Mouse (Mus musculus) hindbrain, embryonic 12.5 days (tissue): Measurements from ENCODE around the gene Acap2. TPM values are rescaled to one million over a fixed set of nuclear protein-coding genes. Genes with fewer than 3 reads are reported as not detected.
A peak's percentile ranks its signal among the peaks of the same experiment; 100 is the strongest.

Experiments used
- ATAC-seq: fragments of 200-750 bp; cut with Nextera tagmentation; 2 replicates; pipeline ENCODE4 v1.8.0; 2017; ENCODE audit warnings: moderate TSS enrichment; ENCODE audit not compliant: low FRiP score
- H3K27ac ChIP-seq: fragments of 300-500 bp; sonication (generic); 2 replicates; pipeline ENCODE4 v1.5.1; 2016; ENCODE audit warnings: mild to moderate bottlenecking
- H3K27me3 ChIP-seq: fragments of 300-500 bp; sonication (generic); 2 replicates; pipeline ENCODE4 v1.6.1; 2016; ENCODE audit warnings: mild to moderate bottlenecking
- H3K36me3 ChIP-seq: fragments of 300-500 bp; sonication (generic); 2 replicates; pipeline ENCODE4 v1.6.1; 2016; ENCODE audit warnings: mild to moderate bottlenecking
- H3K4me1 ChIP-seq: fragments of 300-500 bp; sonication (generic); 2 replicates; pipeline ENCODE4 v1.6.1; 2016
- H3K4me2 ChIP-seq: fragments of 300-500 bp; sonication (generic); replicated peaks from 2 replicates; pipeline ENCODE4 v1.6.1; 2016; ENCODE audit warnings: mild to moderate bottlenecking
- H3K4me3 ChIP-seq: fragments of 300-500 bp; sonication (generic); 2 replicates; pipeline ENCODE4 v1.5.1; 2016; ENCODE audit warnings: mild to moderate bottlenecking
- H3K9ac ChIP-seq: fragments of 300-500 bp; sonication (generic); 2 replicates; pipeline ENCODE4 v1.6.1; 2016; ENCODE audit warnings: mild to moderate bottlenecking, moderate library complexity
- H3K9me3 ChIP-seq: fragments of 300-500 bp; sonication (generic); replicated peaks from 2 replicates; pipeline ENCODE4 v1.6.1; 2016; ENCODE audit warnings: mild to moderate bottlenecking
- WGBS: fragments of 180-500 bp; shearing (Covaris S2); methylation state at CpG from one replicate; pipeline ENCODE4 v1.1.7; 2016; 5-methylcytosine and 5-hydroxymethylcytosine counted together
- polyA plus RNA-seq: library from polyadenylated mRNA; unstranded; fragments of >200 nt; fragmentation: Nextera tagmentation; extraction: Ambion mirVana; gene quantifications from 2 replicates; pipeline ENCODE4 v1.2.1, GENCODE M21; 2016

Gene Acap2
- polyA plus RNA-seq, 1 experiment from 2014 or later, result 23.3 TPM

DNA sequence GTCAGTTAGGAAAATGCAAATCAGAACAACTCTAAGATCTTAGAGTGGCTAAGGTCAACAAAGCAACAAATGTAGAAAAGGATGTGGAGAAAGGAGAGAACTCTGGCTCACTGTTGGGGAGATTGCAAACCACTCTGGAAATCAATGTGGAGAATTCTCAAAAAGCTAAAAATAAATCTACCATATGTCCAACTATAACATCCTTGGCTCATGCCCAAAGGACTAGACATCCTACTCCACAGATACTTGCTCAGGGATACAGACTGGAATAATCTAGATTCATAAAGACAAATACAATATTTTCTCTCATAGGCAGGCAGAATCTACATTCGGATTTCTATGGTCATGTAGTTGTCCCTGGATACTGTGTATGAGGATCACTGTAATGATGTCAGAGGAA is 3.2 kb upstream of the Acap2 start:
- Histone ChIP-seq H3K4me3 (no peak overlapping the region), H3K9me3 (no peaks in the 10 kb centered on the region), H3K27ac (no peak overlapping the region), H3K9ac (no peak overlapping the region), H3K27me3 (no peaks in the 10 kb centered on the region), H3K4me2 (no peak overlapping the region), H3K4me1 (peaks cover 13% of the 10 kb centered on the region), H3K36me3 (no peaks in the 10 kb centered on the region)
- no peak for ATAC-seq
- 79% methylated on average over 1 of the region's 1 CpGs for WGBS

- H3K27ac ChIP-seq, result peak overlapping the region; percentile 95; the same call in 1 of the 2 replicates
- H3K36me3 ChIP-seq, result no peaks in the 10 kb centered on the region
- 82% methylated on average over 2 of the region's 2 CpGs for WGBS
- peak overlapping the region; percentile 81 for H3K4me2 ChIP-seq
- H3K4me3 ChIP-seq, result no peak overlapping the region
- 0 out of 2 replicates have a peak overlapping the region, but pooled peaks have one; percentile 44 for H3K9ac ChIP-seq
- no peak for ATAC-seq
- no peaks in the 10 kb centered on the region for H3K9me3 ChIP-seq
- H3K27me3 ChIP-seq, result no peaks in the 10 kb centered on the region
- peaks cover 20% of the 10 kb centered on the region for H3K4me1 ChIP-seq
Observed at GRCm38 (mm10) chr16:31201704-31202103, 659 bp upstream of the Acap2 start.

GRCm38 (mm10) chr16:31199926-31200789 is 887 bp downstream of the Acap2 start:
- WGBS, result under 1% methylated on average over 51 of the region's 56 CpGs
- peak; percentile 61 for ATAC-seq
- H3K9ac ChIP-seq, result peak overlapping the region; percentile 93
- peaks cover 20% of the 10 kb centered on the region for H3K4me1 ChIP-seq
- H3K36me3 ChIP-seq, result no peaks in the 10 kb centered on the region
- H3K4me2 ChIP-seq, result peak overlapping the region; percentile 81
- H3K27ac ChIP-seq, result peak overlapping the region; percentile 95
- H3K27me3 ChIP-seq, result no peaks in the 10 kb centered on the region
- peak overlapping the region; percentile 85 for H3K4me3 ChIP-seq
- no peaks in the 10 kb centered on the region for H3K9me3 ChIP-seq

DNA sequence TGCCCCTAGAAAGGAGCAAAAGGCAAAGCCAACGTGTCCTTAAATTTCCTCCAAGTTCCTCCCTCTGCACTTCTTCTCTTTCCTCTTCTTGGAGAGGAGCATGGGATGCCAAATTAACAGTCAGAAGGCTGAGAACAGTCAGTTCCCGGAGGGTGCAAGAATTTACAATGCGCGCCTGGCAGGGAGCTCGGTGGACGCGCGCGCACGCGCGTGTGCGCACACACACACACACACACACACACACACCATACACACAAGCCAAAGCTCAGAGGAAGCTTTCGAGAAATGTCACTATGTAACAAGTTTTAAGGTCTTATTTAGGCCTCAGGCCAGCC is 1.5 kb downstream of the Acap2 start:
- Histone ChIP-seq H3K4me3 (peak overlapping the region; percentile 85), H3K4me2 (peak overlapping the region; percentile 81), H3K4me1 (peaks cover 20% of the 10 kb centered on the region), H3K36me3 (no peaks in the 10 kb centered on the region), H3K9me3 (no peaks in the 10 kb centered on the region), H3K27ac (0 out of 2 replicates have a peak overlapping the region, but pooled peaks have one; percentile 95), H3K9ac (peak overlapping the region; percentile 93), H3K27me3 (no peaks in the 10 kb centered on the region)
- WGBS, result 6% methylated on average over 14 of the region's 14 CpGs
- ATAC-seq, result no peak

- Histone ChIP-seq H3K9me3 (no peaks in the 10 kb centered on the region), H3K27ac (no peak overlapping the region), H3K36me3 (no peaks in the 10 kb centered on the region), H3K4me3 (no peak overlapping the region), H3K4me1 (peaks cover 25% of the 10 kb centered on the region), H3K27me3 (no peaks in the 10 kb centered on the region), H3K9ac (no peak overlapping the region), H3K4me2 (no peak overlapping the region)
- ATAC-seq, result no peak
- WGBS, result 78% methylated on average over 3 of the region's 3 CpGs
Observed at GRCm38 (mm10) chr16:31196971-31197370, 4.1 kb downstream of the Acap2 start.

- Histone ChIP-seq H3K27ac (no peak overlapping the region), H3K27me3 (no peaks in the 10 kb centered on the region), H3K4me3 (no peak overlapping the region), H3K4me2 (no peak overlapping the region), H3K9me3 (no peaks in the 10 kb centered on the region), H3K4me1 (peaks cover 10% of the 10 kb centered on the region; the same call in 1 of the 2 replicates), H3K9ac (no peak overlapping the region), H3K36me3 (no peaks in the 10 kb centered on the region)
- 71% methylated on average over 3 of the region's 3 CpGs for WGBS
- no peak for ATAC-seq
Observed at GRCm38 (mm10) chr16:31192526-31192925, 8.5 kb downstream of the Acap2 start.

DNA sequence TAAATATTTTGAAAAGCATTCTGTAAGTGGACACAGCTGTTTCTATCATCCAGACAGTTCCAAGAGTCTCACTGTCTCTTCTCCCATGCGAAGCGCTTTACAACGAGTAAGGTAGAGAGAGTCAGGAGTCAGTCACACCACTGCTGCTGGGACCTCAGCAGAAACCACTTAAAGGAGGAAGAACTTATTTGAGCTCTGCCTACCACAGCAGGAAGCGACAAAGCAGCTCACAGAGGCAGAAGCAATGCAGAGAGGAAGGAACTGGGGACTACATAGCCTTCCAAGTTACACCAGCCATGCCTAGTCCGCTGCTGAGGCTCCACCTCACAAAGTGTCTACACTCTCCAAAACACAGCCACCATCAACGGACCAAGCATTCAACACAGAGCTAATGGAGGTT is 9.2 kb downstream of the Acap2 start:
- H3K27ac ChIP-seq, result 0 out of 2 replicates have a peak overlapping the region, but pooled peaks have one; percentile 17
- no peak overlapping the region for H3K4me2 ChIP-seq
- peaks cover 10% of the 10 kb centered on the region; the same call in 1 of the 2 replicates for H3K4me1 ChIP-seq
- H3K27me3 ChIP-seq, result no peaks in the 10 kb centered on the region
- 64% methylated on average over 6 of the region's 6 CpGs for WGBS
- H3K9me3 ChIP-seq, result no peaks in the 10 kb centered on the region
- H3K9ac ChIP-seq, result no peak overlapping the region
- no peak overlapping the region for H3K4me3 ChIP-seq
- ATAC-seq, result no peak
- no peaks in the 10 kb centered on the region for H3K36me3 ChIP-seq

- Histone ChIP-seq H3K4me2 (no peak overlapping the region), H3K27ac (no peak overlapping the region), H3K36me3 (no peaks in the 10 kb centered on the region), H3K9ac (no peak overlapping the region), H3K27me3 (no peaks in the 10 kb centered on the region), H3K4me1 (peaks cover 12% of the 10 kb centered on the region; the same call in 1 of the 2 replicates), H3K4me3 (no peak overlapping the region), H3K9me3 (no peaks in the 10 kb centered on the region)
- no peak for ATAC-seq
- 94% methylated on average over 8 of the region's 8 CpGs for WGBS
Observed at GRCm38 (mm10) chr16:31190426-31190825, 10.6 kb downstream of the Acap2 start.

GRCm38 (mm10) chr16:31189291-31189690 is 11.8 kb downstream of the Acap2 start:
- Histone ChIP-seq H3K9me3 (no peaks in the 10 kb centered on the region), H3K4me1 (peaks cover 18% of the 10 kb centered on the region), H3K27ac (no peak overlapping the region), H3K36me3 (no peaks in the 10 kb centered on the region), H3K4me2 (no peak overlapping the region), H3K9ac (no peak overlapping the region), H3K27me3 (no peaks in the 10 kb centered on the region), H3K4me3 (no peak overlapping the region)
- WGBS, result 89% methylated on average over 5 of the region's 5 CpGs
- no peak for ATAC-seq

- H3K9me3 ChIP-seq, result no peaks in the 10 kb centered on the region
- H3K4me2 ChIP-seq, result no peak overlapping the region
- H3K27me3 ChIP-seq, result no peaks in the 10 kb centered on the region
- no peak for ATAC-seq
- no peak overlapping the region for H3K4me3 ChIP-seq
- 80% methylated on average over 2 of the region's 2 CpGs for WGBS
- H3K9ac ChIP-seq, result no peak overlapping the region
- H3K27ac ChIP-seq, result no peak overlapping the region
- no peaks in the 10 kb centered on the region for H3K36me3 ChIP-seq
- peaks cover 21% of the 10 kb centered on the region for H3K4me1 ChIP-seq
Observed at GRCm38 (mm10) chr16:31188799-31189198, 12.2 kb downstream of the Acap2 start.

DNA sequence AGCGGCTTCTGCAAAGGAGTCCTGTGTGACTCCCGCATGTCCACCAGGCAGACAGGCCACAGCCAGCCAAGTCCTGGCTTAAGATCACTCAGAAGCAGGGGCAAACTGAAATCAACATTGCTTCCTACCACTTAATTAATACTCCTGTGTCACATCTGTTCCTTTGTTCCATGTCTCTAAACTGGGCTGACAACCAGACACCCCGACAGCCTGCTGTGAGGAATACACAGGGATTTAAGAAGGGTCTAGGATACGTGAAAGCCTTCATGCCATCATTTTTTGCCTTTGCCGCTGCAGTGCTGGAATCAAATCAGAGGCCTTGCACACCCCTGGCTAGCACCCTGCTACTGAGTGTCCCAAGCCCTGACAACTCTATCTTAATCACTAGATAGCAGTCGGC is 12.8 kb downstream of the Acap2 start:
- no peaks in the 10 kb centered on the region for H3K36me3 ChIP-seq
- H3K9me3 ChIP-seq, result no peaks in the 10 kb centered on the region
- H3K9ac ChIP-seq, result no peak overlapping the region
- H3K27me3 ChIP-seq, result no peaks in the 10 kb centered on the region
- H3K27ac ChIP-seq, result no peak overlapping the region
- H3K4me1 ChIP-seq, result peaks cover 21% of the 10 kb centered on the region
- 68% methylated on average over 6 of the region's 6 CpGs for WGBS
- no peak overlapping the region for H3K4me3 ChIP-seq
- no peak overlapping the region for H3K4me2 ChIP-seq
- ATAC-seq, result no peak

DNA sequence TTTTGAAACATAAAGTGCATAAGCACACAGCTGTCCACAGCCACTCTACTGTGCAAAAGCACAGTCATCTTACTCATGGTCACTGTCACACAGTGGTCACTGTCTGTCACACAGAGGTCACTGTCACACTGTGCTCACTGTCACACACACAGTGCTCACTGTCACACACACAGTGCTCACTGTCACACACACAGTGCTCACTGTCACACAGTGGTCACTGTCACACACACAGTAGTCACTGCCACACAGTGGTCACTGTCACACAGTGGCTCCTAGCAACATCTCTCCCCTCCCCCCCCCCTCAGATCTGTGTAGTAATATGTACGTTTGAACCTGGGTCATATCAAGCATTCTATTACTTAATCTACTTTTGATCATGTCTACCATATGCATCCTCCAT is 13.9 kb downstream of the Acap2 start:
- WGBS, result 75% methylated on average over 1 of the region's 1 CpGs
- no peak overlapping the region for H3K4me2 ChIP-seq
- no peak overlapping the region for H3K4me3 ChIP-seq
- peaks cover 16% of the 10 kb centered on the region for H3K4me1 ChIP-seq
- no peaks in the 10 kb centered on the region for H3K27me3 ChIP-seq
- no peak overlapping the region for H3K9ac ChIP-seq
- H3K36me3 ChIP-seq, result no peaks in the 10 kb centered on the region
- ATAC-seq, result no peak
- no peak overlapping the region for H3K27ac ChIP-seq
- H3K9me3 ChIP-seq, result no peaks in the 10 kb centered on the region

DNA sequence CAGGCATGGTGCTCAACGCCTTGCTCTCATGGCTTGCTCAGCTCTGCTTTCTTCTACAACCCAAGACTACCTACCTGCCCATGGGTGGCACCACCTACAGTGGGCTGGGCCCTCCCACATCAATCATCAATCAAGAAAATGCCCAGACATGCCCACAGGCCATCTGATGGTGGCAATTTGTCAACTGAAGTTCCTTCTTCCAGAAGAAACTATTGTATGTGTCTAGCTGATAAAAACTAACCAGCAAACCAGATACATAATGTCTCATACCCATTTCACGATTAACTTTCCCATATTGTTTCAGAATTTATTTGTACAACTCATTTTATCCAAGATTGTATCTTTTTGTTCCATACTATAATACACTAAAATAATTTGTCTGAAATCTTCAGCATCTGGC is 15.3 kb downstream of the Acap2 start:
- H3K9me3 ChIP-seq, result no peaks in the 10 kb centered on the region
- 93% methylated on average over 2 of the region's 2 CpGs for WGBS
- no peak overlapping the region for H3K27ac ChIP-seq
- H3K4me2 ChIP-seq, result no peak overlapping the region
- H3K9ac ChIP-seq, result no peak overlapping the region
- ATAC-seq, result no peak
- peaks cover 16% of the 10 kb centered on the region for H3K4me1 ChIP-seq
- no peaks in the 10 kb centered on the region for H3K27me3 ChIP-seq
- no peaks in the 10 kb centered on the region for H3K36me3 ChIP-seq
- no peak overlapping the region for H3K4me3 ChIP-seq
